Mouse (Mus musculus): ENCODE results near the gene Cdc123.

GRCm38 (mm10) chr2:5749210-5749609 is 95.8 kb downstream of the Cdc123 start:
- TF ChIP-seq CTCF (IDR thresholded peaks at IDR 0.05; ENCODE audit: insufficient read depth, low read length) (no peak), POLR2A (IDR thresholded peaks at IDR 0.05; ENCODE audit: borderline replicate concordance, extremely low read depth, low read depth, low read length) (no peak)
